Mouse (Mus musculus): ENCODE data around the gene Olfr824.
A peak's percentile ranks its signal among the peaks of the same experiment; 100 is the strongest.
"Not testable (repeated sequence)": the region's sequence is repeated elsewhere in the genome, so short reads cannot be mapped to it uniquely, and the experiment has no call there.

Olfr824 gene

DNA sequence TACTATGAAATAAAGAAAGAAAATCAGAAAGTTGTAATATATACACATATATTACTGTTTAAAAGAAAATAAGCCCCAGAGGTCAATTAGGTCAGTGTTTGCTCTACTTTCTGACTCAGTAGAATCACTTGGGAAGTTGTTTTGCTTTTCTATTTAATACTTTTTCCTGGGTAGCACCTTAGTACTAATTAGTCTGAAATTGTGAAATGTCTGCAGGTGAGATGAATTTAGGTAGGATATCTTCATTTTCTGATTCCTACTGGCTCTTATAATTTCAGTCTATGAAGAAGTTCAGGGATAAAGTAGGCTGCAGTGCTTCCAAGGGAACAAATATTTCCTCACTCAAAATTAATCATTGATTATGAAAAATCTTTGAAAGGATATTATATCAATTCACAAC lies at the start of gene Olfr824:
TSS of gene Olfr824 (minus strand) at position 101 of the 400 bp plus-strand sequence.
- not testable (repeated sequence) for DNase-seq

DNA sequence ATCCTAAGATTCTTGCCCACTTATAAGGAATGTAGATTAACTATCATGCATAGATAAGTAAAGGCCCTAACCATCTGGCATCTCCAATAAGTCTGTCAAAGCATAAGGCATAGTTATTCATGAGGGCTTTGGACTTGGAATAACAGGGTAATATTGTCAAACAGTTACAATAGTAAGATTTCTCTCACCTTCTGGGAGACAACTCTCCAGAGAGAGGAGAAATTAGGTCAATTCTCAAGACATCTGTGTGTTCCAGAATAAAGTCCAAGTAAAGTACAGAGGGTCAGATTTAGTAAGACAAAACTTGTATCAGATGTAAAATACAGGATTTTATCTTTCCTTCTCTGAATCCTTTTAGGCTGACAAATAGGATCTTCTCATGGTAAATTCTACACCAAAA lies 36.9 kb upstream of the Olfr824 start, which contains the start of gene Olfr825:
TSS of gene Olfr825 (minus strand) at position 101 of the 400 bp plus-strand sequence.
- DNase-seq = no peak

DNA sequence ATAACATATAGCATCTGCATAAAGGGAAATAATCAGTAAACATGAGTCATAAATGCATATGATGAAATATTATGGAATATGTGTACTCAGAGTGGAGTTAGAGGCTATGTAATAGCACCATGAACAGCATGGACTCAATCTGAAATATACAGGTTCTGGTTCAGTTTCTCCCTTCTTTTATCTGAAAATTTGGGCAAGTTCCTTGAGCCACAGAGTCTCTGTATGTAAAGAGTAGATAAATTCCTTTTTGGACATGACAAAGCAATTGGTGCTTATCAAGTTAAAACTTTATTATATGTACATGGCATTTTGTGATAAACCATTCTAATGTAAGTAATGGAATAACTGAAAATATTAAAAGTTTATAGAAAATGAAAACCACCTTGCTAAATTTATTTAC lies 35.4 kb upstream of the Olfr824 start:
- no peak for DNase-seq

DNA sequence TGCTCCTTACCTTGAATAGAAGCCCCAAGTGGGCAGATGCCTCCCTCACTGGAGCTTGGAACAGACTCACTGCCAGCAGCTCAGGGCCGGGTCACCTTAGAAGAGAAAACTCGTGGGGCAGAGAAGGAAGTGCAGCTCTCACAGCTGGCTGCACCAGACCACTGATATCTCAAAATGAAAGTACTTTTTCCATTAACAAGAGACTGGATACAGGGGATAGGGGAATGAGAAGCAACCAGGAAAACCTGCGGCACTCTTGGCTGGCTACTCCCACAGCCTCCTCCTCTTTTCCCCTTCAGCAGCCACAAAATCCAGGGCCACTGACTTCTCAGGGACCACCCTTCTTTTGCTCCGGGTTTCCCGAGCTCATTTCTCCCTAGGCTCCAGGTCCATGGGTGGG lies 14.3 kb upstream of the Olfr824 start:
- no peak for DNase-seq

DNA sequence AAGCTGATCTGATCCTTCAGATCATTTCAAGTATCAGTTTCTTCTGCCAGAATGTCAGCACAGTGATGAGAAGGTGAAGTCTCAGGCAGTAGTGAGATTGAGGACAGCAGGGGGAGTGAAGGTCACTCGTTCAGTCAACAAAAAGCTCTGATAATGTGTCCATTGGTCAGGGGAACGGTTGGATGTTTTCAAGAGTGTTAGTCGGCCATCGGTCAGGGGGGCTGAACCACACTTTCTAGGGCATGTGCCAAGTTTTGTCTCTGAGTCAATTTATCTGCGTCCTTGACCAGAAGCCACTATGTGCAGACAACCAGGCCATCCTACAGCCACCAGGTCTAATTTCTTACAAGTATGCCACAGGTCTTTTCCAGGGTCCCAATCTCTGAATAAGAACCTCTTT lies 12.7 kb upstream of the Olfr824 start:
- DNase-seq = not testable (repeated sequence)

DNA sequence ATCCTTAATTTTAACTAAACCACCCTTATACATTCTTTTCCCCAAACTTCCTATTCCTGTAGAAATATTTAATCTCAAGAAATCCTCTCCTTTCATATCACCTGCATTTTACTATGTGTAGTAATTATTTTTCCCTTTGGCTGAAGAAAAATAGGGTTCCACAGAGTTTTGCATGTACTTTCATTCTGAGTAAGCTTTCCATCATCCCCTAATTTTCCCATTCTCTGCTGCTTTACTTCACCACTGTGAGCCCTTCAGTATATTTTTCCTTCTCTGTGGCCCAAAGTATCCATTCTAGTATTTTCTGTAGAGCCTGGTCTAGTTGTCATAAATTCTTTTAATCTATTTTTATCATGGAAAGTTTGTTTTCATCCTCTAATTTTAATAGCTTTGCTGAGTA lies 5.0 kb upstream of the Olfr824 start:
- no peak for DNase-seq

DNA sequence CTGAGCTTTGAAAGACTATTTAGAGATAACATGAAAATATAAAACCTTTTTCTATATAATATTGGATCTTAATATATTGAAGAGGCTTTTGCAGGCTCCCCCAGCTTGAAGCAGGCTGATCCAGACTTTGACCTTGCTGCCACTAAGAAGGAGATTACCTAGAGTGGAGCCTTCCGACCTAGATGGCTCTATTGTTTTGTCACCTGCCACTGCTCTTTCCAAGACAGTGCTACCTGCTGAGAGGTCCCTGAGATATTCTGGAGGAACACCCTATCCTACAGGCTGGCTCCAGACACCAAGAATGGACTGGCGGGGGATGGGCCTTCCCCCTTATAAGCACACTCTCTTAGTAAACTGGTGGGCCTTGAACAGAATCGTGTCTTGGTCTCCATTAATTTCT lies 13.8 kb downstream of the Olfr824 start:
- not testable (repeated sequence) for DNase-seq

DNA sequence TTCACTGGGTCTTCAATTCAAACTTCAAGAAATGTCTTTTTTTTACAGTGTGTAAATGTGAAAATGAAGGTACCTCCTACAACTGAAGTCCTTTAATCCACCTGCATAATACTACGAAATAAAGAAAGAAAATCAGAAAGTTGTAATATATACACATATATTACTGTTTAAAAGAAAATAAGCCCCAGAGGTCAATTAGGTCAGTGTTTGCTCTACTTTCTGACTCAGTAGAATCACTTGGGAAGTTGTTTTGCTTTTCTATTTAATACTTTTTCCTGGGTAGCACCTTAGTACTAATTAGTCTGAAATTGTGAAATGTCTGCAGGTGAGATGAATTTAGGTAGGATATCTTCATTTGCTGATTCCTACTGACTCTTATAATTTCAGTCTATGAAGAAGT lies 14.5 kb downstream of the Olfr824 start, which contains the start of gene Olfr823:
TSS of gene Olfr823 (minus strand) at position 101 of the 400 bp plus-strand sequence.
- DNase-seq = not testable (repeated sequence)

DNA sequence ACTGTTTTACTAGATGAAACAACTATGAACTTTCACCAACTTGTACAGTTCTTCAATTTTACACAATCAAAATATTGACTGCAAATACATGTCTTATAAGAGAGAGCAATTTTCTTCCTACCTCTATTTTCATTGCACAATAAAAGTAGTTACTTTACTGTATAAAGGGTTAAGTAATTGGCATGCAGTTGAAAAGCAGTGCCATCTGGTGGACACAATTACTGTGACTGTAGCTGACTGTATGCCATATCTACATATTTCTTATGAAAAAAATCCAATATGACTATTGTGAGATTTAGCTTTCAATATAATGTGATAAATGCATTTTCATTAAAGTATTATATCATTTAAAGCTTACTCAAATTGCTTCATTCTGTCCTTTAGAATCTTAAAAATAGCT lies 33.7 kb downstream of the Olfr824 start:
- DNase-seq = no peak

DNA sequence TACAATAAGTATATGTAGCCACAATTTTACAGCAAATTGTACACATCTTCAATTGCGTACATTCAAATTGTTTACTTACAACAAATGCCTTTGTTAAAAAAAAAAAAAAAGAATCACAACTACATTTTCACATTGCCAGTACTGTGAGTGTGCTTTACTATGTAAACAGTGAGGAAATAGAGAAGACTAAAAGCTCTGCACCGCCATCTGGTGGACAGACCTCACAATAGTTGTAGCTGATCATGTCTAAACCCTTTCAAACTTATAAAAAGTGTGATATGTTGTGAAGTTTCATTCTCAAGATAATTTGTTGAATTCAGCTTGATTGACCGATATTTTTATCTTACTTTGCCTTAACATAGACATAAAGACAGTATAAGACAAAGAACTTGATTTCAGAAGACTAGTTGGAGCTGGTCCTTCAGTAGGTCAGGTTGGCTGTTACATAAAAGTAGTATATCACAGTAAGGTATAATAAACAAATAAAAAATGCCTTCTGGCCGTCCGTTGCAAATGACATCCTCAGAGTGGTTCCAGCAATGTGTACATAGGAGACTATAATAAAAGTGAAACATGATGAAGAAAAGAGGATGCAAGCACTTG lies 36.9 kb downstream of the Olfr824 start:
- peak; percentile 13 for DNase-seq
